Mouse (Mus musculus) skeletal muscle tissue, adult 2 months (tissue): ENCODE results near the gene Cachd1.
A peak's percentile ranks its signal among the peaks of the same experiment; 100 is the strongest.

Experiments used
- DNase-seq: peaks from one replicate; pipeline ENCODE4 v3.0.0-alpha.2; 2012; ENCODE audit warnings: low read depth, low spot score

Gene Cachd1

DNA sequence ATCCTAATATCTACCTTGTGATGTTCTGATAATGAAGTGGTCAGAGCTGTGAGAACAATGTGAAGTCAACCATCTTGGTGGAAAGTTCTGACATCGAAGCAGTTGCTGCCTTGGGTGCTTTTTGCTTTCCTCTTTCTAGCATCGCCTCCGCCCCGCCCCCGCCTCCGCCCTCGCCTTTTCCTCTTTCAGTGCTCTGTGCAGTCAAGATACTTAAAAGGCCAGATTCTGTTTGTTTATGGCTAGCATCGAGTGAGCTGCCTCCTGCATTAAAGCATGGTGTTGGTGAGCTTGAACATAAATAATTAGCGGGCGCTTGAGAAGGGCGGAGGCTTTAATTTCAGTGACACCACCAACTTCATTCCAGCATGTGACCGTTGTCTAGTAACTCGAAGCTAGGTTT, 88.9 kb downstream of the Cachd1 start:
- no peak for DNase-seq

DNA sequence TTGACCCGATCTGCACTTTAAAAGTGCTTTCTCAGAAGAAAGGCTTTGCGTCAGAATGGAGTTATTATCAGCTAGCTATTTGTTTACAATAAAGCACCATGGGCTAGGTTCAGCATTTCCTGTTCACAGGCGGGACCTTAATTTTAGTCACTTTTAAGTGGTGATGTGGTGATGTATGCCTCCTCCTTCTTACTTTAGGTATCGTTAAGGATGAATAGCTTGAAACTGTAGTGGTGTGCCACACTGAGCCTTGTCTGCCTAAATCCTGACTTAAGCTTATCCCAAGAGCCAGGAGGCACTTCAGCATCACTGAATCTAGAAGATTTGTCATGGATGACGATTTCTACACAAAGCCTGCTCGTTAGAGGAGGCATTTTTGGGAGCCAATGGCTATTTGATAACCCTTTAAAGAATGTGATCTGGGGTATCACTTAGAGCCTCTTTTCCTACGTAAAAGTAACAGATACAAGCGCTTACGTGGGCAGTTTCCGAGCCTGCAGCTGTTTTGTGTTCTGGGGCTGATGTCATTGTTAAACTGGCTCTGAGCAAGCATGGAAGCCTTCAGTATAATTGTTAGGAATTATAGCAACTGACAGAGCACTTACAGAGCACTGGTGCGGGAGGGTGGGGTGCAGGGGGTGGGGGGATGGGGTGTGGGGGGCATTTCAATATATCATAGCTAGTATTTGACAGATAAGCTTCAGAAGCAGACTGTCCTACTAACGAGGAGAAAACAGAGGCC, 89.7 kb downstream of the Cachd1 start:
- DNase-seq = no peak

DNA sequence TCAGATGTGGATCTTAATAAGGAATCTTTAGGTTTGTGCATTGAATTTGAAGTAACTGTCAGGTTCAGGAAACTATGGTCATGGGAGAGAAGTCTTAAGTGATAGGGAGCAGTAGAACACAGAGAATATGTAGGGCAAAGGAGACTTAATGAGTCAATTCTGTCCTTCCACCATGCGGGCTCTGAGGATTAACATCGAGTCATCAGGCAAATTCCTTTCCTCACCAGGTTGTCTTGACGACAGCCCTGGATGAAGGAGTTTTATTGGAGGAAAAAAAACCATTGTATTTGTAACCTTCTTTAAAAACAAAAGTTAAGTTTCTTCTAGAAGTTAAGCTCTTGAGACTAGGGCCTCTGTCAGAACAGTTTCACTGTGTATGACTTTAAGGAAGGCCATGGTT, 100.9 kb downstream of the Cachd1 start:
- DNase-seq = no peak

DNA sequence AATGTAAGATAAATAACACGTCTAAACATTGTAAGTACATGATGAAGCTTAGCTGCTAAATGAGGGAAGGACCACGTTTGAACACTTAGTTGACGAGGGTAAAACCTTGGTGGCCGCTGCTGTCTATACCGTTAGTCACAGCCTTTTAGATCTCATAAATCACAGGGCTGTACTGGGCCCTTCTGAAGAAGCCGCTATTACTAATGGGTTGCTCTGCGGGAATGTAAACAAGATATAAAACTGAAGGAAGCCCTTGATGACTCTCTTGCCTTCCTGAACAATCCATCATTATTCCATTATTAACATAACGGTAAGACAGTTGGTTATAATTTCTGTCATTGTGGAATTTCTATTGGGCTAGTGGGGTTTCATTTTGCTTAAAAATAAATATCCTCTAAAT, 102.9 kb downstream of the Cachd1 start:
- no peak for DNase-seq

DNA sequence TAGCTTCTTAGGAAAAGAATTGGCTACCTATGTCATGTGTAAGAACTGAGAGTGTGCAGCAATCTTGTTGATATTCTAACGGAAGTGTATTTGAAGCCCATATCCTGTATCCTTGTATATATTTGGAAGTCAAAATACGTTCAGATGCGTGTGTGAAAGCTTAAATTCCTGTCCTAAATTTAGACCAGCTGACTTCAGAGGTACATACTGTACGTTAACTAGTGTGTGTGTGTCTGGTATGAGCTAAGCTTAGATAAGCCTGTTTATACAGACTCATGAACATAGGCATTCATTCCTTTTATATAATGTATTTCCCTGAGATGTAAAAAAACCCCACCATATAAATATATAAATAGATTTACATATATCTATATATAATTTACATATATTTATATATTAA, 103.6 kb downstream of the Cachd1 start:
- DNase-seq = no peak

DNA sequence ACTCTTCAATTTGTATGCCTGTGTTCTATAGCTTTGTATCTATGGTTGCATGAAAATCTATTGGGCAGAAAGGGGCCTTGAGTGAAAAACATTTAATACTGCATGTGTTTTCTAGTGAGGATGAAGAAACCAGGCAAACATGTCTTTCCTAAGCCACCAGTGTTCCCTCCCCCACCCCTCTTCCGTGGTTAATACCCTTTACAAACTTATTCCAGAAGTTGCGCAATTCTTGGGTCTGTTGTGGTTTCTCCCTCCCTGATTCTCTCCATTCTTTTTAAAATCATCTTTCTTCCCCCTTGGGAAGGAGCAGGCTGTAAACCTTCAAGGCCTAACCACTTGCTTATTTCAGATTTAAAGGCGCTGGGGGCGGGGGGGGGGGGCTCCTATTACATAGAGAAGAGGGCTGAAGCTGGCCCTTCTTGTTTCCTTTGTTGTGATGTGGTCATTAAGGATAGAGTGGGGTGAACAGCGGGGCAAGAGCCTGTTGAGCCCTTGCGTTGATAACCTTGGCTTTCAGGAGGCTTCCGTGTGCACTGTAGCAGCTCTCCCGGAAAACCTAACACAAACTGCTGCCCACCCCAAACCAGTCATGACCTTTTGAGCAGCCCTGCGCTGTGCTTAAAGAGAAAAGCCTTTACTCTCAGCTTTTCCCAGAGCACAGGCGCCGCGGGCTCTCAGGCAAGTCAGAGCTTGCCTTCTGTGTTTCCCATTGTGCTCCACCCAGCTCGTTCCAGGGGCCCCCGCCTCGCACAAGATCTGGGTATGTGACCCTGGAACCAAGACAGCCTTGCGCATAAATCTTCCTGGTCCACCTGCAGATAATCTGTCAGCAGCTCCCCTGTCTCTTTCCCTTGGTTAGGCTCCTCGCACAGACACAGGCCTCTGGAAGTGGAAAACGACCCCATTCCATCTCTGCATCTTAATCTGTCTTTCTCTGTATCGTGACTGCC, 109.6 kb downstream of the Cachd1 start:
- DNase-seq = peak; percentile 56

DNA sequence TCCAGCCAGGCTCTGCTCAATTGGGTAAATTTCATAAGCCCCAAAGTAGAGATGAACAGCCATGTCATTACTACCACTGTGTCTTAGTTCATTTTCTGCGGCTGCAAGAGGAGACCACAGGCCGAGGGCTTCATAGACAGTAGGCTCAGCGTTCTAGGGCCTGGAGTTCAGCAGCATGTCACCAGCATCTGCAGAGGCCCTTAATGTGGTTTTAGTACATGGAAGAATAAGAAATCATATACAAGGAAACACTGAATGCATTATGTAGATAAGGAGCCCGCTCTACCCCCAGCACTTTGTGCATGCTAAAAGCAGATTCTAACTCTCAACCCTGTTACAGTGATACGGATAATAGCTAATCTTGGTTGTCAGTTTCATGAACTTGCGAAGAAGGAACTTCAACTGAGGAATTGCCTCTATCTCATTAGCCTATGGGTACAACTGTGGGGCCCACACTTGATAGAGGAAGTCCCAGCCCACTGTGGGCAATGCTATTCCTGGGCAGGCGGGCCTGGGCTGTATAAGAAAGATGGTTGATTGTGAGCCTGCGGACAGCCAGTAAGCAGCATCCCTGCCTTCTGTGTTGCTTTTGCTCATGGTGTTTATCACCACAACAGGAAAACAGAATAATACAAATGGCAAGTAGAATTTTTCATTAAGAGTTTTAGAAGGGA, 110.4 kb downstream of the Cachd1 start:
- no peak for DNase-seq

DNA sequence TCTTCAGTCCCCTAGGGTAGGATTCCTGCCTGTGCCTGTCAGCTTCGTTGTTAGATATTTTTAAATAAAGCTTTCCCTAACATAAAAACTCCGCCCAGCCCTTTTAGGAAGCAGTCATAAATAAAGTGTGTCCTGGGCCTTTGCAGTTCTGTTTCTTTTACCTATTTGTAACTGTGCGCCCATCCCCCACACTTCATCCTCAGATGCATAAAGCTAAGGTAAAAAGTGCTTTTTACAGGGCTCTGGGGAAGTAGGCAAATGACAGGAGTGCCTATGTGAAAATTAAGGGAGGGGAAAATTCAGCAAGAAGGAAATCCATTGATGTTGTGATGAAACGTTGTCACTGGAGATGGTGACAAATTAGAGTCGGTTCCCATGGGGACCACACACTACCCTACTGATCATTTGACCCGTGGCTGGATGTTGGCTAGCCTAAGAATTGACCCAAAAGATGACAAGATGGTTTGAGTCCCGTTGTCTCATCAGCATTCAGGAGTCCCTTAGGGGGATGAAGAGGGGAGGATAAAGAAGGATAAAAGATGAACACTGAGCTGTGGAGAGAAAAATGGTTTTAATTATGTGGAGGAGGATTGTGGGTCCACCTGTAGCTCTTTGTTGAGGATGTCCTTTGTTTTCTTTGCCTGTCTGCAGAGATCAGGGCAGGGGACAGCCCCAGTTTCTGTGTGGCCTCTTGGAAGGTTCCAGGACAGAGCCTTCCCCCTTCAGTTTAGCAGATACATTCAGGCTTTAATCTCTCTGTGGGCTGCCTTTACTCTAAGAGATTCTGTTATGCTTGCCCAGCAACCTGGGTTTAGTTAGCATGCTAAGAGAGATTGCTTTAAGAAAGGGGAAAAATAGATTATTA, 113.9 kb downstream of the Cachd1 start:
- DNase-seq = no peak

DNA sequence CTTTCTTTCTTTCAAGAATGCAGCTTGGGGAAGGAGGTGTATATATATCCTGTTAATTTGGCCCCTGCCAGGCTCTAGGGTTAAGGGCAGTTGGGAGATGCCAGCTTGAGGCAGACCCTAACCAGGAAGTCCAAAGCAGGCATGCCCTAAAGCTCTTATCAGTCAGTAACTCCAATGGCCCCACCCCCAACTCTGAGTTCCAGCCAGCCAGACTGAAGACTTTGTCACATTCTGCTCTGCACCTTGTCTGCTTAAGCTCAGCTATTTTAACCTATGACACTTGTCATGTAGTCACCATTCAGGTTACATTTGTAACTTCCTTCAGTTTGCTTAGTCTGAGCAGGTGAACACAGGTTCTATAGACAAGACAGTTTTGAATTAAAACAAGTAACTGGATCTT, 117.3 kb downstream of the Cachd1 start:
- DNase-seq = no peak

DNA sequence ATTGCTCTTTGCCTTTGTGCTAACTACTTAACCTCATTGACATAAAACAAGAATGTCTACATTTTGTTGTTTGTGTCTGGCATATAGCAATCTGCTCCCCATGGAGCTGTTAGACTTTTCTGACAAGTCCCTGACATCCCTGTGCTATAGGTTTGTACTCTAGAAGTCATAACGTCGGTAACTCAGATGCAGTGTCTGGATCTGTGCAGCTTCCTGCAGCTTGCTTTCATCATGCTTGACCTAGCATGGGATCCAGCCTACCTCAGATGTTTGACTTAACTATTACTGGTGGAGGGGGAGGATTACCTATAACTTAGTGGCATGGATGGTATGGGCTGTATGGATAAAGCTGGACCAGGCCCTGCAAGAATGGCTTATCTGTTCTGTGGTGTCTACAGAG, 117.7 kb downstream of the Cachd1 start:
- no peak for DNase-seq

DNA sequence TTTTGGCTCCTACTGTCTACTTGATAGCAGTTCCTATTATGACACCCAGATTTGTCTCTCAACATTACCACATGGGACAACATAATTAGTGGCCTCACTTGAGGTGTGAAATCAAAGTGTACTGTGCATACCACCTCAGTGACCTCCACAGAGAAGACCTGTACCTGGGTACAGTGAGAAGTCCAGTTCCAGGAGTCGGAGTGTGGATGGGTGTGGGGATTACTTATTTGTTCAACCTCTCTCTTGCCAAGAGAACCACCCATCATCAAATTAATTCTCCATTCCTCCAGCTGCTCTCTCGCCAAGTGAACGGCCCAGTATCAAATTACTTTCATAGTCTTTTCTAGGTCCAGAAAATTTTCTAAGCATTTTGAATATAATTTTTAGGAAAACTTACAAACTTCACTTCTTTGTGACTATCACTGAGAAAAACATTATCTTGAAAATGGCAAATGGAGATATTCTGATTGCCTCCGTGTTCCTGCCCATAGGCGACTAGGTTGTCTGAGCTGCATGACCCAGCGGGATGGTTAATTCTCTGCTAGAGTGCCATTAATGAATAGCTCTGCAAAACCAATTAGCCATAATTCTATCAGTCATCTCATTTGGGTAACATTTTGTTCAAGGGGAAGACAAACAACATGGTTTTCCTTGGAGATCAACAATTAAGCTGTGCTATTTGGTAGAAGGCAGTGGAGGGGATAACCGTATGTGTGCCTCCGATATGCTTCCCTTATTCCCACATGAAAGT, 120.0 kb downstream of the Cachd1 start:
- no peak for DNase-seq

DNA sequence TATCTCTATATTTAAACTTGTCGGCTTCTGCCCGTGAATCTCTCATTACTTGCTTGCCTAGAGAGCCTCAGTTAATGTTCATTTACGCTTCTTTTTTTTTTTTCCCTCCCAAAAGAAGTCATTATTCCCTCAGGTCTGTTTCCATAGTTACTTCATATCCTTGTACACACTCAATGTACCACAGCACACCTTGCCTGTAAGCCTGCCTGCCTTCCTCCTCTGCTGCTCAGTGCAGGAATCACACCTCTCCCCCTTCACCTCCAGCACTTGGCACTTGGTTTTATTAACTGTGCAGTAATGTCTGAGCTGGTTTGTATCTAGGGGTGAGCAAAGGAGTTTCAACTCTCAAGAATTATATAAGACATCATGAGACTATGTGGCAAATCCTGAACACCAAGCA, 121.5 kb downstream of the Cachd1 start:
- DNase-seq = no peak

DNA sequence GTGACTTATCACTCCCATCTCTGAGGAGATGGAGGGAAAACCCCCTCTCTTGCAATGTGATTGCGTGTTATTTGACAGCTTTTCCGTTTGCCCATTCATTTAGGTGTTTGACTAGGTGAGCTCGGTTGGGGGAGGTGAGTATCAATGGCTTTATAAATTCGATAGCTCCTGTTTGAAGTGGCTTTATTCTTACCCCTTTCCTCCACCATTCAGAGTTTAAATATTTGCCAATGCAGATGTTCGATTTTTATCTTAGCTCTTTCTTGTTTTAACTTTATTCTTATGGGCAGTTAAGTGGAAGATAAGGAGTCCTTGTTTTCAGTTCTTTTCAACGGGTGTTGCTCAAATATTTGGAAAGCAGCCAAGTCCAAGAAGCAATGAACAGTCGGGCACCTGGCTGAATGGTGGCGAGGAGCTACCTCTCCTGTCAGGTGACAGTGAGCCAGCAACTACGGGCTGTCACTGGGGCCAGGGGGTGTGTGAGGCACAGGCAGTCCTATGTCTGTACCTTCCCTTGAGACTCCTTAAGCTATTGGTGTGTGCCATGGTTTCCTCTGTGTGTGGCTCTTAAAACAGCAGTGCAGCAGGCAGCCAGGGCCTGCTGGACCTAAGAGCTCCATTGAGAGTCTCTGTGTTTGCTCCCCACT, 133.3 kb downstream of the Cachd1 start:
- no peak for DNase-seq

DNA sequence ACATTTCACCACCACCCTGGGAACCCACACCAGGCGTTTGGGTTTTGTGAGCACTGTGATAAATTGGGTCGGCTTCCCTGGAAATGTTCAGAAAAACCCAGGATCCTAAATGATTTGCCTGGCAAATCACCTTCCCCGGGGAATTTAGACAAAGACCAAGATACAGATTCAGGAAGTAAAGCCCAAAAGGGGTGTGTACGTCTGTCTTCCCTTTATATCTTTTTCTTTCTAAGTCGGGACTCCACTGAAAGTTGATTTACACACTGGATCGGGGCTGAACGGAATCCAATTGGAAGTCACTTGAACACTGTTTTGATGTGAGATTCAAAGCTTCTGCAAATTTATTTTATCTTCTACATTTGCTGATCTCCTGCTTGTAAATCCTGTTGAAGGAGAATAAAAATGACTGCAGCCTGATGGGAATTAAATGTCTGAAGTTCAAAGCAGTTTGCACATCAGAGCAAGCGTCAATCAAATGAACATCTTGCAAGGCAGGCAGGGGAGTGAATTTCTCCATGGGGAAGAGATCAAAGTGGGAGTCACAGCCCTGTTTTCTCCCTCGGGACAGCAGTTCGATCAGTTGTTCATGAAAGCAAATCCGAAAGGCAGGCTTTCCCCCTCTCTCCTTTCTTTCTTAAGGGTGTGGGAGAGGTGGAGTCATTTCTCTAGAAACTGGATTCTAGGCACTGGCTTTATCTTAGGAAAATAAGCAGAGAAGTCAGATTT, 134.3 kb downstream of the Cachd1 start:
- DNase-seq = no peak

DNA sequence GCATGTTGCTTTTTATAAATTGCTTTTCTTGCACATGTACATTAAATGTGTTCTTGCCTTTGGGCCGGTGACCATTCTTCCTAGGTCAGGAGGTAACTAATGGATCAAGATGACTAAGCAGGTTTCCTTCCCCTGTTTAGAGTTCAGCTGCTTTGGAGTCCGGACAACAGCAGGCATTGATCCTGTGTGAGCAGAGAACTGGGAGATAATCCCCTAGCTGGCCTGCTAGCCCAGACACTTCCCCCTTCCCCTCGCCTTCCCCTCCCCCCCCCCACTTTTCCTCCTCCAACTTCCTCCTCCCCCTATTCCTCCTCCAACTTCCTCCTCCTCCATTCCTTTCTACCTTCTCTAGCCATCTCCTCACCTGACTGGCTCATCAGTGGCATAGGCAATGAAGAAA, 135.2 kb downstream of the Cachd1 start:
- no peak for DNase-seq

DNA sequence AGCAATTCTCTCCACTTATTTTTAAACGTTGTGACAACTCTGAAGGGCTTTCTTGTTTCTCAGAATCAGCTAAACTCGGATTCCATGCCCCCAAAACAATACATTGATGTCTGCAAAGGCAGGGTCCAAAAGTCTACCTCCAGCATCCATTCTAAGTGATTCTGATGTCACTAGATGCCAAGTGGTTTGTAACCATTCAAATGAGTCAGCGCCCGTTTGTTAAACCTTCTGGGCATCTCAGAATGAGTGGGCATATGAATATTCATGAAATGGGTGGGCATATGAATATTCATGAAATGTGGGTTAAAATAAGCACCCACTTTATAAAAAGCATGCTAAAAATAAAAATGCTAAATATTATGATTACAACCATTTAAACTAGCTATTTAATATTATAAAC, 137.2 kb downstream of the Cachd1 start:
- DNase-seq = no peak

DNA sequence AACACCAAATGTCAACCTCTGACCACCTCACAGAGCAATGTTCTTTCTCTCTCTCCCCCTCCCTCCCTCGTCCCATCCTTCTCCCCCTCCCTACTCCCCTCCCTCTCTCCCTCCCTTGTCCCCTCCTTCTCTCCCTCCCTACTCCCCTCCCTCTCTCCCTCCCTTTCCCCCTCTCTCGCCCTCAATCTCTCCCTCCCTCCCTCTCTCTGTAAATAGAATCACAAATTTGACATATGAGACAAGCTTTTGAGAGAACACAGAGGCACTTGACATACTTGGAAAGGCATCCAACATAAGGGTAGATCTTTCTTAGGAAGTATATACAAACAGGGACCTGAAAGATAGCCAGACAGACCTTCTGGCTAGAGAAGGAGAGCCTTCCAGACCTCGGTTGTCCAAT, 138.1 kb downstream of the Cachd1 start:
- no peak for DNase-seq

DNA sequence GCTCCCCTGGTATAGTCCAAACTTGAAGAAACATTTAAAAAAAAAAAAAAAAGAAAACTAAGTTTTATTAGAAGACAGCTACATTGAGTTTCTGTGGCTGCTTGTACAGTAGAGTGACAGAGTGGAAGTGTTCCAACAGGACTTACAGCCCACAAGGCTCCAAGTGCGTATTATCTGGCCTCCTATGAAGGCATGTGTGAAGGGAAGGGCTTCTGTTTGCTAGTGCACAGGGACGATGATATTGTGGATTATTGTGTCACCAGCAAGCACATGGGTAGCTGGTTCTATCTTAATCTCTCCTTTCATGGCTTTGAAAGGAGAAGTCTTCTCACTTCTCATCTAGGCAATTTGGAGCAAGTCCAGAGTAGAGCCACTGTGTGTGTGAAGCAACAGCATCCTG, 138.6 kb downstream of the Cachd1 start:
- no peak for DNase-seq

DNA sequence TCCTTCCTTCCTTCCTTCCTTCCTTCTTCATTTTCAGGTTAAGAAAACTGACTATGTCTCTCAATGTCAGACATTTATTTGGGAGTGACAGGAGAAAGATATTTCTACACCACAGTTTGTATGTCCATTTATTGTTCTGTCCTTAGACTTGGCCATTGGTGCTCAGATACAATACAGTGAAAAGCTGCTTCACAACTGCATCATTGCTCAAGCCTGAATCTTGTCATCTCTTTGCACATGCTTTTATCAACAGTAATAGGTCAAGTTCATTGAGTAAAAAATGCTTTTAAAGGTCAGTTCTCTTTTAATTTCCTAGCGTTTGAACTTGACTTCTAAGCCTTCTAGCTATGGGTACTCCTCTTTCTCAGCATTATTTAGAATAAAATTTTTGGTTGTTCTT, 141.0 kb downstream of the Cachd1 start:
- no peak for DNase-seq

DNA sequence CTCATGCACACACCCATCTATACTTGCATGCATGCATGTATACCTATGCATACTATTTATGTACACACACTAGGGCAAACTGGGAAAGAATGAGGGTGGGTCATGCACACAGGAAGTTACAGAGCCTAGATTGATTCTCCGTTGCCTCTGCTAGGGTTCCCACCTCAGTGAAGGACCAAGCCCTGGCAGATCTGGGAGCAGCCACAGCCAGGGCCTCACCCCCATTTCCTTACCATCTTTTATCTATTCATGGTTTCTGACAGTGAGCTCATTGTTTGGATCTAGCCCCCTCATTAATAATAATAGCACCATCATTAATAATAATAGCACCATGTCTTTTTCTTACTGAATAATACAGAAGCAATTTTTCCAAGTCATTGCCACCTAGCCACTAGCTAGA, 143.9 kb downstream of the Cachd1 start:
- DNase-seq = no peak
